Mouse (Mus musculus) limb, embryonic 14.5 days (tissue): ENCODE data around the gene Cldn10. TPM values are rescaled to one million over a fixed set of nuclear protein-coding genes. Genes with fewer than 3 reads are reported as not detected.
"Not testable (repeated sequence)": the region's sequence is repeated elsewhere in the genome, so short reads cannot be mapped to it uniquely, and the experiment has no call there.

Source experiments
- ATAC-seq: fragments of 200-750 bp; cut with Nextera tagmentation; 2 replicates; pipeline ENCODE4 v1.8.0; 2017; ENCODE audit warnings: low read depth, moderate number of reproducible peaks, moderate TSS enrichment; ENCODE audit not compliant: low FRiP score
- DNase-seq: peaks from one replicate; pipeline ENCODE4 v3.0.0-alpha.2; 2015; ENCODE audit warnings: low spot score
- H3K27ac ChIP-seq: fragments of 300-500 bp; sonication (generic); replicated peaks from 2 replicates; pipeline ENCODE4 v1.5.1; 2014; ENCODE audit warnings: low read depth, mild to moderate bottlenecking, low read length, moderate library complexity, mixed read lengths
- H3K27me3 ChIP-seq: fragments of 300-500 bp; sonication (generic); 2 replicates; pipeline ENCODE4 v1.6.1; 2014; ENCODE audit warnings: low read length, mixed read lengths; ENCODE audit not compliant: control insufficient read depth, insufficient read depth
- H3K36me3 ChIP-seq: fragments of 300-500 bp; sonication (generic); 2 replicates; pipeline ENCODE4 v1.6.1; 2014; ENCODE audit warnings: mild to moderate bottlenecking, low read length, moderate library complexity, mixed read lengths; ENCODE audit not compliant: control insufficient read depth, insufficient read depth
- H3K4me1 ChIP-seq: fragments of 300-500 bp; sonication (generic); 2 replicates; pipeline ENCODE4 v1.6.1; 2014; ENCODE audit warnings: antibody characterized with exemption, low read length, mixed read lengths; ENCODE audit not compliant: control insufficient read depth, insufficient read depth
- H3K4me2 ChIP-seq: fragments of 300-500 bp; sonication (generic); replicated peaks from 2 replicates; pipeline ENCODE4 v1.6.1; 2014; ENCODE audit warnings: low read depth, mild to moderate bottlenecking, low read length, moderate library complexity; ENCODE audit not compliant: severe bottlenecking
- H3K4me3 ChIP-seq: fragments of 300-500 bp; sonication (generic); replicated peaks from 2 replicates; pipeline ENCODE4 v1.5.1; 2014; ENCODE audit warnings: low read length
- H3K9ac ChIP-seq: fragments of 300-500 bp; sonication (generic); 2 replicates; pipeline ENCODE4 v1.6.1; 2014; ENCODE audit warnings: mild to moderate bottlenecking, low read depth, low read length, moderate library complexity; ENCODE audit not compliant: severe bottlenecking
- H3K9me3 ChIP-seq: fragments of 300-500 bp; sonication (generic); 2 replicates; pipeline ENCODE4 v1.6.1; 2016; ENCODE audit warnings: low read length; ENCODE audit not compliant: control insufficient read depth
- POLR2A ChIP-seq: fragments of 200-500 bp; IDR thresholded peaks from 2 replicates; pipeline ENCODE4 v1.8.0; 2012; ENCODE audit warnings: inconsistent platforms, mild to moderate bottlenecking, moderate library complexity, borderline replicate concordance; ENCODE audit not compliant: insufficient read depth, insufficient read length; ENCODE audit errors: extremely low read depth
- WGBS: fragments of 180-500 bp; shearing (Covaris S2); extraction: QIAGEN DNeasy Blood & Tissue Kit; methylation state at CpG from one replicate; pipeline ENCODE4 v1.1.7; 2014; 5-methylcytosine and 5-hydroxymethylcytosine counted together
- polyA plus RNA-seq, 2 experiments: library from polyadenylated mRNA; depleted of rRNA in 1 of 2; stranded (reverse) in 1 of 2; unstranded in 1 of 2; fragments of >200 nt; fragmentation: Nextera tagmentation in 1 of 2; extraction: Ambion mirVana in 1 of 2; gene quantifications; 2 replicates each; pipeline versions ENCODE4 v1.2.1 to v1.2.3; 2012 to 2014

Cldn10 gene
- polyA plus RNA-seq, 2 experiments, result 0.65 to 1.4 TPM

- H3K27ac ChIP-seq, result no peak overlapping the region
- H3K4me1 ChIP-seq, result no peaks in the 10 kb centered on the region; the same call in 1 of the 2 replicates
- ATAC-seq (no peak), DNase-seq (no peak)
- WGBS, result 58% methylated on average over 9 of the region's 9 CpGs
- no peak overlapping the region for H3K4me2 ChIP-seq
- H3K9ac ChIP-seq, result no peak overlapping the region
- no peak overlapping the region for H3K4me3 ChIP-seq
- H3K9me3 ChIP-seq, result no peaks in the 10 kb centered on the region
- H3K27me3 ChIP-seq, result no peaks in the 10 kb centered on the region
- no peaks in the 10 kb centered on the region for H3K36me3 ChIP-seq
- no peak for TF ChIP-seq POLR2A
Observed at GRCm38 (mm10) chr14:118799918-118800317, 12.2 kb downstream of the Cldn10 start.

GRCm38 (mm10) chr14:118803936-118804335 is 16.2 kb downstream of the Cldn10 start:
- H3K4me2 ChIP-seq, result no peak overlapping the region
- H3K4me1 ChIP-seq, result no peaks in the 10 kb centered on the region
- no peak overlapping the region for H3K4me3 ChIP-seq
- H3K27me3 ChIP-seq, result no peaks in the 10 kb centered on the region
- no peak overlapping the region for H3K9ac ChIP-seq
- no peaks in the 10 kb centered on the region for H3K9me3 ChIP-seq
- WGBS, result 34% methylated on average over 7 of the region's 7 CpGs
- H3K27ac ChIP-seq, result no peak overlapping the region
- ATAC-seq, result no peak
- H3K36me3 ChIP-seq, result no peaks in the 10 kb centered on the region
- no peak for TF ChIP-seq POLR2A
- no peak for DNase-seq

- Histone ChIP-seq H3K27ac (no peak overlapping the region), H3K9ac (no peak overlapping the region), H3K4me3 (no peak overlapping the region), H3K27me3 (no peaks in the 10 kb centered on the region), H3K36me3 (no peaks in the 10 kb centered on the region), H3K4me1 (no peaks in the 10 kb centered on the region), H3K9me3 (no peaks in the 10 kb centered on the region), H3K4me2 (no peak overlapping the region)
- TF ChIP-seq POLR2A, result no peak
- WGBS, result 44% methylated on average over 6 of the region's 6 CpGs
- DNase-seq (no peak), ATAC-seq (no peak)
Observed at GRCm38 (mm10) chr14:118804351-118804750, 16.6 kb downstream of the Cldn10 start.

- H3K4me2 ChIP-seq, result no peak overlapping the region
- no peaks in the 10 kb centered on the region for H3K4me1 ChIP-seq
- no peaks in the 10 kb centered on the region for H3K36me3 ChIP-seq
- WGBS, result 86% methylated on average over 5 of the region's 5 CpGs
- no peak overlapping the region for H3K27ac ChIP-seq
- no peak for TF ChIP-seq POLR2A
- ATAC-seq (no peak), DNase-seq (no peak)
- H3K27me3 ChIP-seq, result no peaks in the 10 kb centered on the region
- no peaks in the 10 kb centered on the region for H3K9me3 ChIP-seq
- no peak overlapping the region for H3K9ac ChIP-seq
- H3K4me3 ChIP-seq, result no peak overlapping the region
Observed at GRCm38 (mm10) chr14:118807653-118808052, 19.9 kb downstream of the Cldn10 start.

GRCm38 (mm10) chr14:118808183-118808582 is 20.5 kb downstream of the Cldn10 start:
- not testable (repeated sequence) for H3K9ac ChIP-seq, DNase-seq, H3K36me3 ChIP-seq, H3K27me3 ChIP-seq, H3K9me3 ChIP-seq, H3K4me2 ChIP-seq, H3K4me1 ChIP-seq, H3K27ac ChIP-seq, ATAC-seq, H3K4me3 ChIP-seq
- WGBS, result 73% methylated on average over 2 of the region's 2 CpGs

GRCm38 (mm10) chr14:118809686-118810085 is 22.0 kb downstream of the Cldn10 start:
- no peak overlapping the region for H3K4me2 ChIP-seq
- H3K4me1 ChIP-seq, result no peaks in the 10 kb centered on the region
- no peak overlapping the region for H3K27ac ChIP-seq
- 82% methylated on average over 4 of the region's 4 CpGs for WGBS
- no peak overlapping the region for H3K9ac ChIP-seq
- no peaks in the 10 kb centered on the region for H3K27me3 ChIP-seq
- no peak for TF ChIP-seq POLR2A
- H3K9me3 ChIP-seq, result no peaks in the 10 kb centered on the region
- H3K4me3 ChIP-seq, result no peak overlapping the region
- DNase-seq (no peak), ATAC-seq (no peak)
- H3K36me3 ChIP-seq, result no peaks in the 10 kb centered on the region

- not testable (repeated sequence) for DNase-seq, H3K27ac ChIP-seq, H3K9ac ChIP-seq, H3K36me3 ChIP-seq, H3K4me1 ChIP-seq, ATAC-seq, H3K4me2 ChIP-seq, H3K9me3 ChIP-seq, H3K4me3 ChIP-seq, H3K27me3 ChIP-seq
Observed at GRCm38 (mm10) chr14:118811256-118811655, 23.5 kb downstream of the Cldn10 start.
